Mouse (Mus musculus): ENCODE measurements around the gene Bsn.

The Bsn gene

GRCm38 (mm10) chr9:108104766-108105548, 85.2 kb downstream of the Bsn start:
- TF ChIP-seq GATA4 (IDR thresholded peaks at IDR 0.05; ENCODE audit: insufficient replicate concordance, low read length): no peak

GRCm38 (mm10) chr9:108099619-108100018, 90.6 kb downstream of the Bsn start:
- no peak for TF ChIP-seq GATA4 (IDR thresholded peaks at IDR 0.05; ENCODE audit: insufficient replicate concordance, low read length)

DNA sequence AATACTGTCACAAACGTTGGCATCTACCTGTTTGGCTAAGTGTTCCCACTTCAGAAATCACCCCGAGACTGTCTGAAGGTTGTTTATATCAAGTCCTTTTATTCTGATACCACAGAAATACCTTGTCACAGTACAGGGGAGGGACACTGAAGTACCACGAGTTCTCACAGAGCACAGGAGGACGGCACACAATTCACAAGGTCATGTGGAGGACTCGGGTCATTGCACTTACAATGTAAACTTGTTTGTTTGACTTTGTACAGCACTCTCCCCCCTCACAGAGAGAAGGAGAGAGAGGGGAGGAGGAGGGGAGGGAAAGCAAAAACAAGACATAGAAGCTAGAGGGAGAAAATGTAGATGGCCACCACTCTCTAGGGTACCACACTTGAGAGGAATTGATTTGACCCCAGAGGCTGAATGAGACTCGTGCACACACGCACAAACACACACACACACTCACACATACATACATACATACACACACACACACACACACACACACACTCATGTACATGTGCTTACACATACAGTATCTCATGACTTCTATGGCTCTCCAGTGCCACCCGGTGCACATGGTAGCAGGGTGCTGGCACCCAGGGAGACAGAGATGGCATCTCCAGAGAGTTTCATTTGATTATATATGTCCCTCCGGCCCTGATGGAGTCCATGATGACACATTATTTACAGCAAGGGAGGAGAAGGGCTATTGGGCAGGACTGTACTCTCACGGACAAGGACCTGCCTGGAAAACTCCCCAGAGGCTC, 94.1 kb downstream of the Bsn start:
- no peak for TF ChIP-seq GATA4 (IDR thresholded peaks at IDR 0.05; ENCODE audit: insufficient replicate concordance, low read length)

GRCm38 (mm10) chr9:108095518-108095917, 94.7 kb downstream of the Bsn start:
- TF ChIP-seq GATA4 (IDR thresholded peaks at IDR 0.05; ENCODE audit: insufficient replicate concordance, low read length): no peak

DNA sequence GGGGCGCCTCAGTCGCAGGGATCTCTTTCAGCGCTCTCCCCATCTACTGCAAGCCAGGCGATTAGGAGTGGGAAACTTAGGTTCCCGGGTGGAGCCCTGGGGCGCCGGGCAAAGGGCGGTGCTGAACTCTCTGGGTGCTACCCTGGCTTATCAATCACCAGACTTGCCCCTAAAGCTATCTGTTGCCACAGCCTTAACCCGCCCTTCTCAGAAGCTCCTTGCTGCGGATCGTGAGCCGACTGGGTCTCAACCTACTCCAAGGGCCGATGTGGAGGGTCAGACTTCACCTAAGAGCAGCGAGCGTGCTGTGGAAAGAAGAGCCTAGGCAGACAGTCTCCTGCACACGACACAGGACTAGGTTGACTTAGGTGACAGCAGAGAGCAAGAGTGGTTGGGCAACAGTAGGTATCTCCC, 95.2 kb downstream of the Bsn start:
- no peak; the same call in 1 of the 2 replicates for TF ChIP-seq GATA4 (IDR thresholded peaks at IDR 0.05; ENCODE audit: insufficient replicate concordance, low read length)

DNA sequence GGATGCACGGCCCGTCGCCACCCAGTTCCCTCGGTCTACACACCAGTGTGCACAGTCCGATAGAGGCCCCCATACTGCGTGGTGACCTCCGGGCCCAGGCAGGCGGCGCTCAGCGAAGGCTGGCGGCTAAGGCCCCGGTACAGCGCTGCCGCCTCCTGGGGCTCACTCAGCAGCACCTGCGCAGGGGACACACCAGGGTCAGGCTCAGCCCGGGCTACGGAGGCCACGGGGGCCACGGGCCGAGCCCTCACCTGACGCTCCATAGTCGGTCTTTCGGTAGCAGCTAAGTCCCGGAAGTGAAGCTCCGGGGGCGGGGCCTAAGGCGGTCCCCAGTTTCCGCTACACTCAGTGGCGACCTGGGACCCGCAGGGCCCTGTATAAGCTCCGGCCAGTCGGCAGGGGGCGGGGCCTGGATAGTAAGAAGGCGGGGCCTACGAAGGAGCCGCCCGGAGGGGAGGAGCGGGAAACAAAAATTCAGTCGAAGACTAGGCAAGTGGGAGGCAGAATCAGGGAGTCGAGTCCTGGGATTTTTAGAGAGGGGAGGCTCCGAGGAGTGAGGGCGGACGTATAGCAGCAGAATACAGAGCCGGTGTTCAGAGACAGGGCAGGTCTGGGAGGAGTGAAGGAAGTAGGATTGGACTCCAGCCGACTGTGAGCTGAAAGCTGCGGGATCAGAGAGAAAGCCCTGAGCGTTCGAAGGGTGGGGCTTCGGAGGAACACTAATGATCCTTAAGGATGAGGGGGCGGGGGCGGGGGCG, 95.8 kb downstream of the Bsn start, which contains the start of gene Apeh:
Gene Apeh (minus strand): TSS at position 423 of the 758 bp plus-strand sequence.
- TF ChIP-seq GATA4 (IDR thresholded peaks at IDR 0.05; ENCODE audit: insufficient replicate concordance, low read length): no peak

- TF ChIP-seq GATA4 (IDR thresholded peaks at IDR 0.05; ENCODE audit: insufficient replicate concordance, low read length): no peak
These were observed 96.6 kb downstream of the Bsn start for GRCm38 (mm10) chr9:108093586-108093985.

DNA sequence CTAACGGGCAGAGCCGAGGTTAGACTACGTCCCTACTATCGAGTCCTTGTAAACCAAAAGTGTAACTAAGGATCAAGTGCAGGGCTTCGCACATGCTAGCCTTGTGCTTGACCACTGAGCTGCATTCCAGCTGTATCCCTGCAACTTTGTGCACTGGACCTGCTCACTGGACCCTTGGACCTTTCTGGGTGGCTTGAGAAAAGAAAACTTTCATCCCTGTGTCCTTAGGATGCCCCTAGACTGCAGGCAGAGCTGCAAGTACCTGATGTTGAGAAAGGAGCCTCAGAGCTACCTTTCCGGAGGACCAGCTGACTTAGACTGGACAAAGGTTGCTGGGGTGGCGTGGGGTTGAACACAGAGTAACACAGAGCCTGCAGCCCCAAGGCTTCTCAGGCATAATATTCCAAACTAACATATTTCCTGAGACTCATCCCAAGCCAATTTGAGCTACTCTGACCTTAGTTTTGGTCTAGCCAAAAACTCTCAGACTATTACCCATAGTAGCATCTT, 99.5 kb downstream of the Bsn start:
- TF ChIP-seq GATA4 (IDR thresholded peaks at IDR 0.05; ENCODE audit: insufficient replicate concordance, low read length): no peak

GRCm38 (mm10) chr9:108085261-108085660, 104.9 kb downstream of the Bsn start:
- no peak for TF ChIP-seq GATA4 (IDR thresholded peaks at IDR 0.05; ENCODE audit: insufficient replicate concordance, low read length)

GRCm38 (mm10) chr9:108083561-108083960, 106.6 kb downstream of the Bsn start:
- no peak for TF ChIP-seq GATA4 (IDR thresholded peaks at IDR 0.05; ENCODE audit: insufficient replicate concordance, low read length)

- TF ChIP-seq GATA4 (IDR thresholded peaks at IDR 0.05; ENCODE audit: insufficient replicate concordance, low read length): no peak
These were observed 107.2 kb downstream of the Bsn start, which contains the start of gene Rnf123 for GRCm38 (mm10) chr9:108082988-108083431. Rnf123 (minus strand) TSS chr9:108083346.

GRCm38 (mm10) chr9:108082549-108082948, 107.6 kb downstream of the Bsn start:
- TF ChIP-seq GATA4 (IDR thresholded peaks at IDR 0.05; ENCODE audit: insufficient replicate concordance, low read length): no peak

DNA sequence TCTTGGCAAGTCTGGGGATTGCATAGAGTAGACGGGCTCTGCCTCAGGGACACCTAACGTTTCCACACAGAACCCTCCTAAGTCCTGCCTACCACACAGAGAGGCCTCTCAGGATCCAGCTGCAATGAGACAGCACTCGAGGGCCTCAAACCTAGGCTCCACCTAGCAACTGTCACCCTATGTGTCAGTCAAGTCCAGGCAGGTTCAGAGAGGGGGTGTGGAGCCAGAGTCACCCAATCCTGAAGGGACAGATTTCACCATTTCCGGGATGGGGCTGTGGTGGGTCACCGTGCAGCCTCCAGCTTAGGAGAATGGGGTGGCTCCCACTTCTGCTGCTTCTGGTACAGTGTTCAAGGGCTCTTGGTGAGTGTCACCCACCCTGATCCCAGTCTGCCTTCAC, 110.0 kb downstream of the Bsn start, which contains the start of gene Mst1:
Gene Mst1 (plus strand): TSS at position 269 of the 400 bp plus-strand sequence.
- TF ChIP-seq GATA4 (IDR thresholded peaks at IDR 0.05; ENCODE audit: insufficient replicate concordance, low read length): no peak

GRCm38 (mm10) chr9:108073141-108073930, 116.8 kb downstream of the Bsn start:
- no peak for TF ChIP-seq GATA4 (IDR thresholded peaks at IDR 0.05; ENCODE audit: insufficient replicate concordance, low read length)
